ENCODE assay signal across 17 mouse cellular contexts in genomic region chr4:45005452-45005851, GRCm38 (mm10). TPM values are rescaled to one million over a fixed set of nuclear protein-coding genes. Genes with fewer than 3 reads are reported as not detected.
DNase-seq lines count a peak whose midpoint lies in the region; ATAC-seq and TF ChIP-seq lines count a peak whose summit lies in the region.
"Had no signal": no experiment of that assay in that cellular context is flagged by ENCODE, and none has a peak within 500 bp of the region (broad histone marks: within the 10 kb centered on the region; RNA-seq: fewer than 3 reads in every experiment).

No protein-coding gene starts in this region.

- no peak overlapping the region for H3K9ac ChIP-seq in kidney, embryonic 14.5 days (ENCODE audit: low read depth, low read length)
- H3K9ac ChIP-seq in intestine, postnatal 0 days (ENCODE audit: low read depth, low read length), result no peak overlapping the region
- H3K9ac ChIP-seq in stomach, postnatal 0 days (ENCODE audit: low read length), result no peak overlapping the region
- H3K9ac ChIP-seq: embryonic facial prominence, embryonic 12.5 days; hindbrain, embryonic 14.5 days; limb, embryonic 12.5 days; lung, embryonic 14.5 days; midbrain, embryonic 13.5 days had no signal

- no peak overlapping the region for H3K4me2 ChIP-seq in kidney, embryonic 14.5 days (replicated peaks; ENCODE audit: low read depth, low read length)
- no peak overlapping the region for H3K4me2 ChIP-seq in intestine, postnatal 0 days (replicated peaks; ENCODE audit: low read depth)
- H3K4me2 ChIP-seq in stomach, postnatal 0 days (replicated peaks; ENCODE audit: low read depth), result no peak overlapping the region
- H3K4me2 ChIP-seq: embryonic facial prominence, embryonic 12.5 days; hindbrain, embryonic 14.5 days; limb, embryonic 12.5 days; lung, embryonic 14.5 days; midbrain, embryonic 13.5 days had no signal

- peak; percentile 21 for DNase-seq in adrenal gland, adult 2 months
- DNase-seq in adrenal gland, postnatal 25 days, result no peak
- peak; percentile 70 for DNase-seq in kidney, adult 2 months
- DNase-seq in stomach, postnatal 0 days (ENCODE audit: low spot score), result peak; percentile 45
- no peak for DNase-seq in ovary, postnatal 36 days (ENCODE audit: low spot score)
- DNase-seq in frontal cortex, postnatal 36 days (ENCODE audit: low spot score in 2 of 2), result no peak
- DNase-seq: cerebellum, adult 2 months; heart, postnatal 10 days; lung, embryonic 14.5 days had no signal

- no peaks in the 10 kb centered on the region for H3K36me3 ChIP-seq in kidney, adult 2 months (ENCODE audit: control insufficient read depth, insufficient read depth, low read length)
- H3K36me3 ChIP-seq in kidney, embryonic 14.5 days (ENCODE audit: control insufficient read depth, insufficient read depth, low read length), result no peaks in the 10 kb centered on the region
- no peaks in the 10 kb centered on the region for H3K36me3 ChIP-seq in intestine, postnatal 0 days (ENCODE audit: control insufficient read depth, insufficient read depth)
- H3K36me3 ChIP-seq in stomach, postnatal 0 days (ENCODE audit: control insufficient read depth, insufficient read depth, low read length), result no peaks in the 10 kb centered on the region
- H3K36me3 ChIP-seq: embryonic facial prominence, embryonic 12.5 days had no signal

- peak overlapping the region; percentile 47 for H3K27ac ChIP-seq in kidney, adult 2 months (ENCODE audit: insufficient read depth, low read depth, low read length)
- H3K27ac ChIP-seq in kidney, embryonic 14.5 days (ENCODE audit: low read depth, low read length), result no peak overlapping the region
- peak overlapping the region; percentile 73; the same call in 1 of the 2 replicates for H3K27ac ChIP-seq in intestine, postnatal 0 days (ENCODE audit: low read depth, low read length)
- no peak overlapping the region; the same call in 1 of the 2 replicates for H3K27ac ChIP-seq in stomach, postnatal 0 days (replicated peaks)
- H3K27ac ChIP-seq: embryonic facial prominence, embryonic 12.5 days; hindbrain, embryonic 14.5 days; left cerebral cortex, adult 2 months; limb, embryonic 12.5 days; macrophage; midbrain, embryonic 13.5 days had no signal

- H3K4me3 ChIP-seq in kidney, adult 2 months (ENCODE audit: insufficient read depth, low read depth, low read length), result no peak overlapping the region
- no peak overlapping the region for H3K4me3 ChIP-seq in kidney, embryonic 14.5 days (ENCODE audit: low read length)
- H3K4me3 ChIP-seq in intestine, postnatal 0 days (ENCODE audit: low read depth, low read length), result no peak overlapping the region
- no peak overlapping the region for H3K4me3 ChIP-seq in stomach, postnatal 0 days (ENCODE audit: low read depth, low read length)
- H3K4me3 ChIP-seq: embryonic facial prominence, embryonic 12.5 days; left cerebral cortex, adult 2 months; limb, embryonic 12.5 days; midbrain, embryonic 13.5 days had no signal

- no peaks in the 10 kb centered on the region for H3K27me3 ChIP-seq in kidney, adult 2 months (replicated peaks; ENCODE audit: control insufficient read depth, insufficient read depth, low read length)
- no peaks in the 10 kb centered on the region for H3K27me3 ChIP-seq in kidney, embryonic 14.5 days (ENCODE audit: control insufficient read depth, insufficient read depth, low read length)
- H3K27me3 ChIP-seq in intestine, postnatal 0 days (replicated peaks; ENCODE audit: control insufficient read depth, insufficient read depth, low read length), result no peaks in the 10 kb centered on the region
- no peaks in the 10 kb centered on the region for H3K27me3 ChIP-seq in stomach, postnatal 0 days (ENCODE audit: control insufficient read depth, insufficient read depth, low read length)
- H3K27me3 ChIP-seq: embryonic facial prominence, embryonic 12.5 days; limb, embryonic 12.5 days; midbrain, embryonic 13.5 days had no signal

- no peak for ATAC-seq in kidney, embryonic 14.5 days (ENCODE audit: low FRiP score, low TSS enrichment)
- peak; percentile 84 for ATAC-seq in intestine, postnatal 0 days
- ATAC-seq in stomach, postnatal 0 days (ENCODE audit: low FRiP score, low TSS enrichment), result peak; percentile 70
- ATAC-seq: midbrain, embryonic 13.5 days had no signal

- TF ChIP-seq POLR2A in kidney, adult 2 months (IDR thresholded peaks at IDR 0.05; ENCODE audit: low read depth, low read length), result no peak

- no peak for TF ChIP-seq EP300 in stomach, postnatal 0 days (optimal IDR thresholded peaks at IDR 0.05)

- TF ChIP-seq CTCF in kidney, adult 2 months (conservative IDR thresholded peaks at IDR 0.05; ENCODE audit: insufficient read depth, insufficient read length, low read depth, low read length), result no peak
- TF ChIP-seq CTCF in intestine, postnatal 0 days (IDR thresholded peaks at IDR 0.05; ENCODE audit: low read depth), result no peak
- no peak for TF ChIP-seq CTCF in stomach, postnatal 0 days (IDR thresholded peaks at IDR 0.05; ENCODE audit: low read depth)

- peaks cover 9% of the 10 kb centered on the region; the same call in 1 of the 2 replicates for H3K4me1 ChIP-seq in kidney, adult 2 months (ENCODE audit: control insufficient read depth, insufficient read depth, low read length)
- peaks cover 9% of the 10 kb centered on the region for H3K4me1 ChIP-seq in kidney, embryonic 14.5 days (ENCODE audit: control insufficient read depth, insufficient read depth, low read length)
- 0 out of 2 replicates have a peak, but pooled peaks cover 5% of the 10 kb centered on the region for H3K4me1 ChIP-seq in intestine, postnatal 0 days (replicated peaks; ENCODE audit: control insufficient read depth, insufficient read depth, low read length)
- no peaks in the 10 kb centered on the region for H3K4me1 ChIP-seq in stomach, postnatal 0 days (replicated peaks; ENCODE audit: control insufficient read depth, insufficient read depth)

- WGBS in kidney, adult 2 months, result 38% methylated on average over 3 of the region's 3 CpGs
- 81% methylated on average over 3 of the region's 3 CpGs for WGBS in kidney, embryonic 14.5 days
- 47% methylated on average over 3 of the region's 3 CpGs for WGBS in intestine, postnatal 0 days
- WGBS in stomach, postnatal 0 days, result 56% methylated on average over 3 of the region's 3 CpGs

- no peaks in the 10 kb centered on the region for H3K9me3 ChIP-seq in kidney, embryonic 14.5 days (ENCODE audit: control insufficient read depth, low read length)
- no peaks in the 10 kb centered on the region for H3K9me3 ChIP-seq in intestine, postnatal 0 days (ENCODE audit: control insufficient read depth)
- H3K9me3 ChIP-seq in stomach, postnatal 0 days (ENCODE audit: control insufficient read depth, low read length), result no peaks in the 10 kb centered on the region
- H3K9me3 ChIP-seq: embryonic facial prominence, embryonic 12.5 days; limb, embryonic 12.5 days; midbrain, embryonic 13.5 days had no signal

RNA-seq across cellular contexts. Expression of gene Zbtb5, which starts 6.8 kb away (rescaled TPM):
- total RNA-seq in adrenal gland, adult 2 months (2021), result 10 to 100 TPM in 1 of 2 experiments, 1 to 10 TPM in 1; 8.9 to 12.0 TPM
- polyA plus RNA-seq in adrenal gland, adult 2 months (2012; rRNA removed), result 13.1 and 21.3 TPM in 2 replicates
- 12.8 and 15.3 TPM in 2 replicates for total RNA-seq in adrenal gland, postnatal 25 days (2021)
- 11.8 and 12.8 TPM in 2 replicates for polyA plus RNA-seq in kidney, adult 2 months (2012; rRNA removed)
- polyA plus RNA-seq in kidney, embryonic 14.5 days (2014; fragmentation: Nextera tagmentation; extraction: Ambion mirVana), result 14.7 and 27.2 TPM in 2 replicates
- polyA plus RNA-seq in intestine, postnatal 0 days (2015; fragmentation: Nextera tagmentation; extraction: Ambion mirVana), result 8.5 TPM in 2 replicates
- polyA plus RNA-seq in stomach, postnatal 0 days (2015; fragmentation: Nextera tagmentation; extraction: Ambion mirVana), result 9.0 and 9.7 TPM in 2 replicates

RNA-seq across cellular contexts. Expression of gene Polr1e, which starts 12.9 kb away (rescaled TPM):
- total RNA-seq in adrenal gland, adult 2 months (2021), result 10 to 100 TPM; 13.0 to 16.3 TPM
- polyA plus RNA-seq in adrenal gland, adult 2 months (2012; rRNA removed), result 2.9 and 3.1 TPM in 2 replicates
- total RNA-seq in adrenal gland, postnatal 25 days (2021), result 13.1 and 14.3 TPM in 2 replicates
- polyA plus RNA-seq in kidney, adult 2 months (2012; rRNA removed), result 6.2 and 7.8 TPM in 2 replicates
- polyA plus RNA-seq in kidney, embryonic 14.5 days (2014; fragmentation: Nextera tagmentation; extraction: Ambion mirVana), result 52.4 and 56.2 TPM in 2 replicates
- polyA plus RNA-seq in intestine, postnatal 0 days (2015; fragmentation: Nextera tagmentation; extraction: Ambion mirVana), result 11.4 and 13.7 TPM in 2 replicates
- polyA plus RNA-seq in stomach, postnatal 0 days (2015; fragmentation: Nextera tagmentation; extraction: Ambion mirVana), result 18.3 and 19.9 TPM in 2 replicates

RNA-seq across cellular contexts. Expression of gene Grhpr, which starts 24.3 kb away (rescaled TPM):
- 100 to 1,000 TPM; 139 to 220 TPM for total RNA-seq in adrenal gland, adult 2 months (2021)
- 280 and 300 TPM in 2 replicates for polyA plus RNA-seq in adrenal gland, adult 2 months (2012; rRNA removed)
- total RNA-seq in adrenal gland, postnatal 25 days (2021), result 196 and 217 TPM in 2 replicates
- 334 and 342 TPM in 2 replicates for polyA plus RNA-seq in kidney, adult 2 months (2012; rRNA removed)
- 60.2 and 65.4 TPM in 2 replicates for polyA plus RNA-seq in kidney, embryonic 14.5 days (2014; fragmentation: Nextera tagmentation; extraction: Ambion mirVana)
- polyA plus RNA-seq in intestine, postnatal 0 days (2015; fragmentation: Nextera tagmentation; extraction: Ambion mirVana), result 121 and 133 TPM in 2 replicates
- 55.9 and 57.3 TPM in 2 replicates for polyA plus RNA-seq in stomach, postnatal 0 days (2015; fragmentation: Nextera tagmentation; extraction: Ambion mirVana)

Comparison
In these comparisons a context has a peak if more than half of its experiments do, and no peak if none do; other contexts are left out.
1. DNase-seq: peak in adrenal gland, adult 2 months (single experiment), kidney, adult 2 months (single experiment) and stomach, postnatal 0 days (single experiment); none in adrenal gland, postnatal 25 days (single experiment), ovary, postnatal 36 days (single experiment) and frontal cortex, postnatal 36 days (0 of 2).
2. H3K27ac ChIP-seq: peak in kidney, adult 2 months (single experiment) and intestine, postnatal 0 days (single experiment); none in kidney, embryonic 14.5 days (single experiment) and stomach, postnatal 0 days (single experiment).